ENCODE assay signal across 8 mouse cellular contexts in genomic region chr12:25100411-25101217, GRCm38 (mm10). TPM values are rescaled to one million over a fixed set of nuclear protein-coding genes. Genes with fewer than 3 reads are reported as not detected.
DNase-seq lines count a peak whose midpoint lies in the region; ATAC-seq and TF ChIP-seq lines count a peak whose summit lies in the region.

No protein-coding gene starts in this region.

- H3K9me3 ChIP-seq in hindbrain, postnatal 0 days (ENCODE audit: low read length): no peaks in the 10 kb centered on the region
- no peaks in the 10 kb centered on the region for H3K9me3 ChIP-seq in midbrain, embryonic 12.5 days
- no peaks in the 10 kb centered on the region for H3K9me3 ChIP-seq in stomach, embryonic 16.5 days (replicated peaks; ENCODE audit: control insufficient read depth, low read length)

- H3K4me1 ChIP-seq in hindbrain, postnatal 0 days (ENCODE audit: insufficient read depth, low read length): peaks cover 10% of the 10 kb centered on the region
- H3K4me1 ChIP-seq in midbrain, embryonic 12.5 days: peaks cover 42% of the 10 kb centered on the region
- peaks cover 32% of the 10 kb centered on the region; the same call in 1 of the 2 replicates for H3K4me1 ChIP-seq in stomach, embryonic 16.5 days (ENCODE audit: control insufficient read depth, insufficient read depth, low read length)

- peak overlapping the region; percentile 52 for H3K4me3 ChIP-seq in hindbrain, postnatal 0 days (ENCODE audit: low read length)
- H3K4me3 ChIP-seq in midbrain, embryonic 12.5 days: peak overlapping the region; percentile 79
- peak overlapping the region; percentile 84 for H3K4me3 ChIP-seq in stomach, embryonic 16.5 days (replicated peaks; ENCODE audit: low read length)

- no peaks in the 10 kb centered on the region for H3K27me3 ChIP-seq in hindbrain, postnatal 0 days (ENCODE audit: insufficient read depth, low read length)
- peaks cover 6% of the 10 kb centered on the region; the same call in 1 of the 2 replicates for H3K27me3 ChIP-seq in midbrain, embryonic 12.5 days
- H3K27me3 ChIP-seq in stomach, embryonic 16.5 days (ENCODE audit: control insufficient read depth, insufficient read depth, low read length): no peaks in the 10 kb centered on the region

- intact Hi-C loops in left cerebral cortex, postnatal 4 days (cut with DNase I): no loop called here

- DNase-seq in adrenal gland, adult (ENCODE audit: inconsistent age in 2 of 2, low spot score in 1 of 2): peak; percentile 71 to 88
- DNase-seq in adrenal gland, postnatal 4 days (ENCODE audit: low spot score in 2 of 2): no peak
- DNase-seq in cerebellum, adult 8-10 months: peak; percentile 28
- DNase-seq in frontal cortex, postnatal 36 days (ENCODE audit: low spot score in 2 of 2): peak; percentile 35 to 63
- peak; percentile 71 for DNase-seq in hindbrain, postnatal 0 days (ENCODE audit: low spot score)
- peak; percentile 75 for DNase-seq in left cerebral cortex, postnatal 4 days

- peak; percentile 11 for ATAC-seq in hindbrain, postnatal 0 days
- no peak for ATAC-seq in midbrain, embryonic 12.5 days (ENCODE audit: low FRiP score, low read depth)
- no peak for ATAC-seq in stomach, embryonic 16.5 days (ENCODE audit: insufficient read depth, low FRiP score)

- no peak for TF ChIP-seq CTCF in hindbrain, postnatal 0 days (IDR thresholded peaks at IDR 0.05; ENCODE audit: low read depth)

- under 1% methylated on average over 58 of the region's 59 CpGs for WGBS in hindbrain, postnatal 0 days
- WGBS in midbrain, embryonic 12.5 days: under 1% methylated on average over 48 of the region's 59 CpGs
- under 1% methylated on average over 57 of the region's 59 CpGs for WGBS in stomach, embryonic 16.5 days

- peak overlapping the region; percentile 91 for H3K27ac ChIP-seq in hindbrain, postnatal 0 days
- H3K27ac ChIP-seq in midbrain, embryonic 12.5 days (replicated peaks): peak overlapping the region; percentile 93
- H3K27ac ChIP-seq in stomach, embryonic 16.5 days (ENCODE audit: low read length): peak overlapping the region; percentile 99

- H3K4me2 ChIP-seq in hindbrain, postnatal 0 days (ENCODE audit: low read depth, low read length): peak overlapping the region; percentile 95
- peak overlapping the region; percentile 94 for H3K4me2 ChIP-seq in midbrain, embryonic 12.5 days (replicated peaks)
- H3K4me2 ChIP-seq in stomach, embryonic 16.5 days (ENCODE audit: low read depth, low read length): peak overlapping the region; percentile 87

- H3K36me3 ChIP-seq in hindbrain, postnatal 0 days (ENCODE audit: insufficient read depth, low read length): no peaks in the 10 kb centered on the region
- no peaks in the 10 kb centered on the region for H3K36me3 ChIP-seq in midbrain, embryonic 12.5 days
- no peaks in the 10 kb centered on the region for H3K36me3 ChIP-seq in stomach, embryonic 16.5 days (ENCODE audit: control insufficient read depth, insufficient read depth, low read length)

- H3K9ac ChIP-seq in hindbrain, postnatal 0 days (replicated peaks; ENCODE audit: low read length): peak overlapping the region; percentile 68
- peak overlapping the region; percentile 73 for H3K9ac ChIP-seq in midbrain, embryonic 12.5 days (replicated peaks)
- H3K9ac ChIP-seq in stomach, embryonic 16.5 days (ENCODE audit: low read length): peak overlapping the region; percentile 86

RNA-seq across cellular contexts. Expression of gene Id2, which starts 3.7 kb away (rescaled TPM):
- 100 to 1,000 TPM; 463 to 511 TPM for total RNA-seq in adrenal gland, postnatal 4 days (2021)
- total RNA-seq in hindbrain, postnatal 0 days (2014; rRNA removed): 202 and 242 TPM in 2 replicates
- polyA plus RNA-seq in hindbrain, postnatal 0 days (2015; fragmentation: Nextera tagmentation; extraction: Ambion mirVana): 518 and 585 TPM in 2 replicates
- total RNA-seq in left cerebral cortex, postnatal 4 days (2021): 100 to 1,000 TPM; 174 to 182 TPM
- 249 and 276 TPM in 2 replicates for polyA plus RNA-seq in midbrain, embryonic 12.5 days (2016; fragmentation: Nextera tagmentation; extraction: Ambion mirVana)
- polyA plus RNA-seq in stomach, embryonic 16.5 days (2015; fragmentation: Nextera tagmentation; extraction: Ambion mirVana): 324 and 325 TPM in 2 replicates

Comparison
In these comparisons a context has a peak if more than half of its experiments do, and no peak if none do; other contexts are left out.
1. DNase-seq: peak in adrenal gland, adult (2 of 2), cerebellum, adult 8-10 months (single experiment), frontal cortex, postnatal 36 days (2 of 2), hindbrain, postnatal 0 days (single experiment) and left cerebral cortex, postnatal 4 days (single experiment); none in adrenal gland, postnatal 4 days (0 of 2).
2. Peak in every context shown above with its lines, with median percentiles within 50 percentile points of each other: H3K27ac ChIP-seq, H3K4me2 ChIP-seq, H3K4me3 ChIP-seq and H3K9ac ChIP-seq.